Mouse (Mus musculus) heart, postnatal 0 days (tissue): Measurements from ENCODE around the gene Cd276.

ENCODE experiments used
- CTCF ChIP-seq: IDR thresholded peaks from 2 replicates; pipeline ENCODE4 v1.5.1; 2016; ENCODE audit warnings: antibody characterized with exemption, control low read depth, low read depth
- EP300 ChIP-seq: IDR thresholded peaks from 2 replicates; pipeline ENCODE4 v1.6.1; 2016; ENCODE audit warnings: antibody characterized with exemption, low read depth

- TF ChIP-seq CTCF (no peak), EP300 (no peak)
Observed at GRCm38 (mm10) chr9:58507216-58508005, 47.8 kb downstream of the Cd276 start.
